Comparison of ENCODE assay signal across 25 mouse cellular contexts in the genomic region with DNA sequence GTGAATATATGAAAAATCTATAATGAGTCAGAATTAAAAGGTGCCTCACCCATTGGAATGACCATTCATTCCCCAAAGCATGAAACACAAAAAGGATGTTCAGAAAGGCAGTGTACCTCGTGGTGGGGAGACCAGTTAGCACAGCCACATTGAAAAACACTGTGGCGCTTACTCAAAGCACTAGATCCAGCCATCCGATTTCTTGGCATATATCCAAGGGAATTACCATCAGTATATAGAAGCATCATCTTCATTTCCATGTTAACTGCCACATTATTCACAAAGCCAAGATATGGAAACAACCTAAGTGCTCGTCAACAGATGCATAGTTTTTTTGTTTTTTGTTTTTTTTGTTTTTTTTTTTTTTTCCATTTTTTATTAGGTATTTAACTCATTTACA.
"Had no signal": no experiment of that assay in that cellular context is flagged by ENCODE, and none has a peak within 500 bp of the region (broad histone marks: within the 10 kb centered on the region; RNA-seq: fewer than 3 reads in every experiment).

No protein-coding gene starts in this region.

- H3K36me3 ChIP-seq: heart, embryonic 13.5 days; heart, embryonic 15.5 days; hindbrain, embryonic 13.5 days; hindbrain, embryonic 15.5 days; kidney, embryonic 15.5 days; limb, embryonic 10.5 days; limb, embryonic 12.5 days had no signal

- H3K4me1 ChIP-seq: heart, embryonic 15.5 days; hindbrain, embryonic 13.5 days; hindbrain, embryonic 15.5 days; kidney, embryonic 15.5 days; limb, embryonic 10.5 days; limb, embryonic 12.5 days had no signal

- H3K27me3 ChIP-seq: heart, embryonic 13.5 days; heart, embryonic 15.5 days; hindbrain, embryonic 13.5 days; hindbrain, embryonic 15.5 days; kidney, embryonic 15.5 days; limb, embryonic 12.5 days had no signal

- ATAC-seq: hindbrain, postnatal 0 days had no signal

- H3K9ac ChIP-seq: heart, embryonic 13.5 days; heart, embryonic 15.5 days; hindbrain, embryonic 13.5 days; hindbrain, embryonic 15.5 days; kidney, embryonic 15.5 days; limb, embryonic 12.5 days had no signal

- H3K4me2 ChIP-seq: heart, embryonic 11.5 days; heart, embryonic 13.5 days; heart, embryonic 15.5 days; hindbrain, embryonic 13.5 days; hindbrain, embryonic 15.5 days; kidney, embryonic 15.5 days; limb, embryonic 12.5 days; liver, embryonic 11.5 days had no signal

- H3K27ac ChIP-seq: heart, adult 2 months; heart, embryonic 13.5 days; heart, embryonic 15.5 days; hindbrain, embryonic 13.5 days; hindbrain, embryonic 15.5 days; hindbrain, postnatal 0 days; kidney, embryonic 15.5 days; kidney, postnatal 0 days; limb, embryonic 10.5 days; limb, embryonic 12.5 days had no signal

- H3K9me3 ChIP-seq: heart, embryonic 13.5 days; heart, embryonic 15.5 days; hindbrain, embryonic 13.5 days; hindbrain, embryonic 15.5 days; kidney, embryonic 15.5 days; limb, embryonic 10.5 days; limb, embryonic 12.5 days had no signal

- DNase-seq: gastrocnemius, postnatal 14 days; gastrocnemius, postnatal 36 days; heart, adult 11 months; heart, adult 2 months; heart, postnatal 14 days; heart, postnatal 36 days; kidney, adult 11 months; kidney, adult 2 months; kidney, adult 9 months; kidney, postnatal 14 days; kidney, postnatal 36 days; layer of hippocampus, adult 9-11 months; layer of hippocampus, postnatal 36 days; liver had no signal

- H3K4me3 ChIP-seq: heart, adult 2 months; heart, embryonic 13.5 days; heart, embryonic 15.5 days; hindbrain, embryonic 13.5 days; hindbrain, embryonic 15.5 days; kidney, embryonic 15.5 days; limb, embryonic 10.5 days; limb, embryonic 12.5 days had no signal
